Mouse (Mus musculus): ENCODE data around the gene Cd5.

The Cd5 gene

DNA sequence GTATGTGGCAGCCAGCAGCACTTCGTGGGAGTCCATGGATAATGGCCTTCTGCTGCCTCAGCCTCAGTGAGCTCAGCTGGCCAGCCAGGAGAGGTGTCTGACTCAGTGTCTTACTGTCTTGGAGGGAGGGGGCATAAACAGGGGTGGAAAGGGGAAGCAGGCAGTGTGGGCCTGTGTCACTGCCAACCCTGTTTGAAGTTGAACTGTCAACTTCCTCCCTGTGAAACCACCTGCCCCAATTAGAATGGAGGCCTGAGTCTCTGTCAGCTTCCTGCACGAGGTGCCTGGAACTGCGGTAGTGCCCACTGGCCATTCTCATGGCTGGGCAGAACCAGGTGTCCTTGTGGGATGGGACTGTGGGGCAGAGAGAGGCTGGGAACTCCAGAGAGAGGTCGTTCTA is at the start of gene Cd5:
Cd5 (minus strand) TSS at position 192 of the 400 bp plus-strand sequence.
- no peak for DNase-seq

DNA sequence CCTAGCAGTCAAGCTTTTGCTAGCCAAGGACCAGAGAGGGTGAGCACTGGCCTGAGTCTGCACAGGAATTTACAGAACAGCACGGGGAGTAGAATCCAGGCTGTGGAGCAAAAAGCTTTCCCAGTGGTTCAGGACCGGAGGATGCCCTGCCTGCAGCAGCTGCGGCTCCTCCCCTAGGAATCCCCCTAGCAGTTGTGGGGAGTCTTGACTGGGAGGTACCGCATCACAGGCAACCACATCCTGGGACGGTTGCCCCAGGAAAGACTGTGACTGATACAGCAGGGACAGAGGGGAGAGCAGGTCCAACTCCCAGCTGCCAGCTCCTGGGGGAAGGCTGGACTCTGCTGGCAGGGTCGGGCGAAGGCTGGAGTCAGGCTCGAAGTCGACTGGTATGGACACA is 49.4 kb upstream of the Cd5 start:
- no peak for DNase-seq

DNA sequence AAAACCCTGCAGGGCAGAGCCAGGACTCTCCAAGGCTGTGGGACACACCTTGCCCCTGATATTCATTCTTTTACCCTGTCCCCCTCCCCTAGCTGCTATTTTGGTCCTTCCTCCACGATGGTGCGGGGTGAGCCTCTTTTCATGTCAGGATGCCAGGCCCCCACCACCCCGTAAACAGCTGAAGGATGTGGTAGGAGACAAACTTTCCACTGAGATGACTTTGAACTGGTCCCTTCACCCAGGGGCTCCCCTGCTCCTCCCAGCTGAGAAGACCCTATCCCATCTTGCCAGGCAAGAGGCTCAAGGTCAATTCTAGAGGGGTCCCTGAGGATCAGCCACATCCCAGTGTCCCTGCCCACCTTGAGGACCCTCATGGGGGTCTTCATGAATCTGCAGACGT is 48.6 kb upstream of the Cd5 start:
- DNase-seq: no peak

DNA sequence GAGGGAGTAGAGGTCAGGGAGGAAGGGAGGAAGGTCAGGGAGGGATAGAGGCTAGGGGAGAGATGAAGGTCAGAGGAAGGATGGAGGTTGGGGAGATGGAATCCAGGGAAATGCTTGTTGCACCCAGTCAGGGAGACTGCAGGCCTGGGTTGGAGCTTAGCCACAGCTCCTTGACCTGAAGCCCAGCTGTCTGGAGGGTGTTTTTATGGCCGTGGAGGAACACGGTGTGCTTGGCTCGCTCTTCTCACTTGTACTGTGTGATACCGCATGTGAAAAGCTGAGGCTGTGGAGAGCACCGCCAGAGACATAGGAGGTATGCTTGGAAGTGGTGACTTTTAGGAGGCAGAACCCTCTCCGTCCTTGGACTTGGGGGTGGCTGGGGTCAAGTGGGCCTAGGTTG is 48.0 kb upstream of the Cd5 start:
- DNase-seq: no peak

DNA sequence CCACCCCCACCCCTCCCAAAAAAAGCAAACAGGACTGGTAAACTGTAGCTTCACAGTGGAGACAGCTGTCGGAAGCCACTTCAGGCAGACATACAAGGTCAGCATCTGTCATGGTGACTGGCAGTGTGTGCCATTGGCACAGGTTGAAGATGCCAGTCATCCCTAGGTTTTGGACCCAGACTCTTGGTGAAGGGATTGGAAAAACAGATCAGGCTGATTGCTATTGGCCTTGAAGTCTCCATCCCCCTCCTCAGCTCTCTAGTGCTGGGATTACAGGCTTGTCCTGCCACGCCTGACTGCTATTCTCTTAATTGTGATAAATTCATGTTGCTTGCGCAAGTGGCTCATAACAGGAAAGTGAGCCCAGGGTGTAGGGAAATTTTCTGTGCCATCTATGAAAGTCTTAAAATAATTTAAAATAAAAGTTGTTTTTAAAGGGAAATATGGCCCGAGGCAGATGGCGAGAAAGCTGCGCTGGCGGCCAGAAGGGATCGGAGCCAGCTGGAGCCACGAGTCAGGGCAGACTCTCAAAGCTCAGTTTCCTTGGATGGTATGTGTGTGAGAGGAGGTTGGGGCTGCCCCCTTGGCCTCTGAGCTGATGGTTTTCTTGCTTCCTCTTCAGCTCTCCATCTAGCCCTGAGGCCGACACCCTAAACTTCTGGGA is 46.1 kb upstream of the Cd5 start:
- DNase-seq: no peak

DNA sequence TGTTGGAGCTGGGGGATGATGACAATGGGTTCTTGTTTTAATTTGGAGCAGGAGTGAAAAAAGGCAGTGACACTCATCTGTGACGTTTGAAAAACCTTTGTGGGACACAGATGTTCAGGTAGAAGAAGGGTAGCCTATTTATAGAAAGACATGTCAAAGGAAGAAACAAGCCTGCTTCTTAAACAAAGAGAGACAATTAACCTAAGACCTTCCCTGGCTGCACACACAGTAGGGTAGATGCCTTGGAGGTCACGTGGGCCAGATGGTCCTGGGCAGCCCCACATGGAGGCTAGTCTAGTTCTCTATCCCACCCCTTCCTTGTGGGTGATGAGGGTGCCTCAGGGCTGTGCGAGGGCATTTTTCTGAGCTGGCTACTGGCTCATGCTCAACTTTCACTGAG is 45.3 kb upstream of the Cd5 start:
- no peak for DNase-seq

DNA sequence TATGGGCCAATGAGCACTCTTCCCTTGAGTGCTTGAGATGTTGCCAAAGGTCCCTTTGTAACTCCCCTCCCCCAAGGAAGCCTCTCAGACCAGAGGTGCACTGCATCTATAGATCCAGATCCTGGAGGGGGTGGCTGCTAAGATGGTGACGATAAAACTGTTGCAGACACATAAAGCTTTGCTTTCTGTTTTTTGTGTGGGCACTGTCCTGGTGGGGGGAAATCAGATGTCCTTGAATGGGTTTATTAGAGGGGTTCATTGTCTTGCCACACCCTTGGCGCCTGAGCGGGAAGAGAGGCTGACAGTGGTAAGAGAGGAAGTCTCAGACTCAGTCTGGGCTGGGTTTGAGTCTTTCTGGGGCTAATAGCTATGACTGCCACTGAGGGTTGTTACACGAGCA is 44.4 kb upstream of the Cd5 start:
- DNase-seq: no peak

DNA sequence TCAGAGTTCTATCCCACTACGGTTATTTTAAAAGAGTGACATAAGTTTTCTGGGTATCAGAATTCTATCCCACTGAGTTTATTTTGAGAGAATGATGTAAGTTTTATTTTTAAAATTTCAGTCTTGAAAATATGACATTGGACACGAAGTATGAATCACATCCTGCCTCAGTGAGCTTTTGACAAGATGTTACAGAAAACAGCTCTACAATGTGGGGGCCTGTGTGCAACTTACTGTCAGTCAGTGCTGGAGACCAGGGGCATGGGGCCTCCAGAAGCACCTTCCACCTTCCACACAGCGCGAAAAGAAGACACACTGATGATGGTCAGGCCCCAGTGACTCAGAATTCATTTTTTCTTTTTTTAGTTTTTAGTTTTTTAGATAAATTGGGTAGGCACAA is 42.8 kb upstream of the Cd5 start:
- DNase-seq: no peak

DNA sequence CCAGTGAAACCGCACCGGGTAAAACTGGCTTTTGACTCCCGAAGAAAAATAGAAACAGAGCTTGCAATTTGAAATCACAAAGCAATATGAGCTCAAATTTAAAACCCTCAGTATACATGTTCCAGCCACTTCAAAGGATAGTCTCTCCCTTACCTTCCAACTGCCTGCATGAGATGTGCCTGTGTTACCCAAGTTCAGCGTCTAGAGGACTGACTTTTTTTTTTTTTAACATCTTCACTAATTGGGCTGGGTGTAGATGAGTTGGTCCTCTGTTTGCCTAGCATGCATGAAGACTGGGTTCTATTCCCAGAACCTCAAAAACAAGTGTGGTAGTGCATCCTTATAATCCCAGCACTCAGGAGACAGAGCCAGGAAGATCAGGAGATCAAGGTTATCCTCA is 38.1 kb upstream of the Cd5 start:
- DNase-seq: no peak

DNA sequence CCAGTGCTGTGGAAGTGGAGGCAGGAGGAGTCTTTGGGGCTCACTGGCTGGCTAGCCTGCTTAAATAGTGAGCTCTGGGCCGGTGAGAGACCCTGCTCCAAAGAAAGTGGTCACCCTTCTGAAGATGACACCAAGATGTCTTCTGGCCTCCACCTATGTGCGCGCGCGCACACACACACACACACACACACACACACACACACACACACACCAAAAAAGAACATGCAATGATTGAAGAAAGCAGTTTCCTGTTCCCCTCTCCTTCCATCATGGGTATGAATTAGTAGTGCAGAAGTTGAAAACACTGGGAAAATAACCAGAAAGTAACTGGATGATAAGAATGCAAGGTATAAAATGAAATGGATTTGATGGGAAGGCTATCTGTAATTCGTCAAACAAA is 35.3 kb upstream of the Cd5 start:
- DNase-seq: no peak

DNA sequence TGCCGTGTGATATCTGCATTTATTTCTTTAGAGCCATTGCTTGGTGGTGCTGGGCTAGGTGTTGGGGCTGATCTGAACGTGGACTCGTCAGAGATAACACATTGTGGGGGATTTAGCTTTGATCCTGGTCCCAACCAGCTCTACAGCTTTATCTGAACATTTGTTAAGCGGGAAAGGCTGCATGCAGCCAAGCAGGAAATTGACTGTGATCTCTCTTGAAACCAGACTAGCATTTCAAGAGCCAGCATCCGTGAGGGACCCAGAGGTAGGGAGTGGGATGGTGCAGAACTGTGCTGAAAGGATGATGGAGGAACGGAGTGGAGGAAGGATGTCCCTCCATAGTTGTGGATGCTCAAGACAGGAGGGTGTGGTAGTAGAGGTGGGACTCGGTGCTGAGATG is 34.6 kb upstream of the Cd5 start:
- DNase-seq: no peak

DNA sequence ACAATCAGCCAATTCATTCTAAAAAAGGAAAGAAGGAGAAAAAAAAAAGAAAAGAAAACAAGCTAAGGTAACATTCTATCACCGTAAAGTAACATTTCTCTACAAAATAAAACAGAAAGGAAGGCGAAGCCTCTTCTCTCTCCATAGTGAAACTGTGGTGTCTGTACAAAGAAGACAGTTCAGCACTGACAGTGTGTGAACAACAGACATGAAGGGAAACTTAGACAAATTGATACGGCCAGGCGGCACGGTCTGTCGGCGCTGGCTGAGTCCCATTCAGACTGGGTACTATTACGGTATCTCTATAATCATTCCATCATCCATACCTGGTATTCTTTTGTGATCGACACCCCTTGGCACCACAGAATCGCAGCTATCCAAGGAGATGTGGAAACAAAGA is 34.1 kb upstream of the Cd5 start:
- no peak for DNase-seq

DNA sequence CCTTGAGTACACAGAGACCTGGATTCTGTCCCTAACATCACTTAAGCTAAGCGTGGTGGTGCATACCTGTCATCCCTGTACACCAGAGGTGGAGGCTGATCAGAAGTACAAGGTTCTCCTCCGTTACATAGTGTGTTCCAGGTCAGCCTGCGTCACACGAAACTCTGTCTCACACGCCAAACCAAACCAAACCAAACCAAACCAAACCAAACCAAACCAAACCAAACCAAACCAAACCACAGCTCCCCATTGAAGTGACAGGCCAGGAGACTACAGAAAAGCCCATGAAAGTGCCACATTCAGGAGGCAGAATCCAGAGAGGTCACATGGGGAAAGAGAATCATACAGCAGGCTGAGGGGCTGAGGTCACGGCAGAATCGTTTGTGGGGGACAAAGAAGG is 33.2 kb upstream of the Cd5 start:
- no peak for DNase-seq

DNA sequence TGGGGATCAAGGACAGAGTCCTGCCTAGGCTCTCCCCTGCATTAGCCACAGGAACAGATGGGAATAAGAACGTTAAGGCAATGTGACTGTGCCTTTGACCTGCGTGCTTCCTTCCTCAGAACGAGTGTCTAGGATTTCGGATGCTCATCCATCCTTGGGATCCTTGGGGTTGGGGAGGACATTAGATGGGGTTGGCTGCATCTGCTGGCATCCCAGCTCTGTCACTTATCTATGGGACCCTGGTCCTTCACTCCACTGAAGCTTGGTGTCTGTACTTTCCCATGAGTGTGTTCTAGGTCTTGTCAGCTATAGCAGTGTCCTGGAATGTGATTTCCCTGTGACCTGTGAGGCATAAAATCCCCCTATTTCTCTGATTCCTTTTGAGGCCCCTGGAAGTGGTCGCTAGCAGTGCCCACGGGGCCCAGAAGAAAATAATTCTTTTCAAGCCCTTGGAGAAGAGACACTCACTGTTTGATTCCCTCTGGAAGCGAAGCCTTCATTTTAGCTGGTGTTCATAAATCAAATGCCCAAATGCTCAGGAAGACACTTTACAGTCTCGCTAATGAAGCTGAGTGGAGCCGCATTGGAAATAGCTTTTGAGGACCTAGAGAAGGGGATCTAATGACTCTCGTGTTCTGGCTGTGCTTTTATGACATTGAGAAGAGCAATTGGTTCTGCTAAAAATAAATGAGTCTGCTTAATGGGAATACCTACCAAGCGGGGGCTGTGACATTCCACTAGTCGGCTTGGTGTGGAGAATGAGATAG is 30.8 kb upstream of the Cd5 start:
- no peak for DNase-seq

DNA sequence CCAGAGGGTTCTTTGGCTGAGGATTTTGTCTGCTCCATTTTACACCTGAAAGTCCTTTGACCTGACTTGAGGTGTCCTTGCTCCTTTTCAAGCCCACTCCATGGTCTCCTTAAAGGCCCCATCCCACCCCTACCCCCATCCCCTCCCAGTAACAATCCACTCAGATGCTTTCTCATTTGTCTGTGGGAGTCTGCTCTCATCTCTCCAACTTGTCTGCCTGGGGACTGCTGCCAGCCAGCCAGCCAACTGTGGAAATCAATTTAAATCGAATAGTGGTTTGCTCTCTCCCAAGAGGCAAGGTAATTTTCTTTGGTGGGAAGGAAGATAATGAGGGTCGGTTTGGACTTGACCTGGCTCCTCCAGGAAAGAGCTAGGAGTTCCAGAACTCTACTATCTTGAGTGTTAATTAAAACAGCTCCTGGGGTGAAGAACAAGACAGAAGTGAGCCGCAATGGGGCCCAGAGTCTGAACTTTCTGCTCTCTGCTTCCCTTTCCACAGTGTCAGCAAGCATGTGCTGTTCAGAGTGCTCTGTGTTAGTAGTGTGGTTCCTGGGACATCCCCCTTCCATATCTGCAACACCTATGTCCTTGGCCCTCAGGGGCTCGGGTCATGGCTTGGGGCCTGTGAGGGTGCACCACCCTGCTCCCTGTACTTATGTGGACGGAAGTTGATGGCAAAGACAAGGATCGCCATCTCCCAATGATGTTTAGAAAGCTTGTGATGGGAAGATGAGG is 30.1 kb upstream of the Cd5 start:
- DNase-seq: no peak

DNA sequence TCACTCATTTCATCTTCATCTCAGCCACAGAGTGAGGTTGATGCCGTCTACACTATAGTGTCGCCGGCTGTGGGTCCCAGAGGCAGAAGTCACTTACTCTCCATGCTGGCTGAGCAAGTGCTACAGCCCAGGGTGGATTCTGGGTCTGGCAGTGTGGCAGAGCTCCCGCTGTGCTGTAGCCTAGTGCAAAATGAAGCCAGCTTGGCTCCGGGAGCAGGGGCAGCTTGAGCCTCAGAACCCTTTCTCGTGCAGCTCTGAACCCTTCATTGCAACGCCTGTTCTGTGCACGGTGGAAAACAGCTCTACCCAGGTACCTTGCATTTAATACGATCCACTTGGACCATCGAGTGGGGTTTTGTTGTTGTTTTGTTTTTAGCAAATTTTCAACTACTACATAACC is 28.8 kb upstream of the Cd5 start:
- no peak for DNase-seq

DNA sequence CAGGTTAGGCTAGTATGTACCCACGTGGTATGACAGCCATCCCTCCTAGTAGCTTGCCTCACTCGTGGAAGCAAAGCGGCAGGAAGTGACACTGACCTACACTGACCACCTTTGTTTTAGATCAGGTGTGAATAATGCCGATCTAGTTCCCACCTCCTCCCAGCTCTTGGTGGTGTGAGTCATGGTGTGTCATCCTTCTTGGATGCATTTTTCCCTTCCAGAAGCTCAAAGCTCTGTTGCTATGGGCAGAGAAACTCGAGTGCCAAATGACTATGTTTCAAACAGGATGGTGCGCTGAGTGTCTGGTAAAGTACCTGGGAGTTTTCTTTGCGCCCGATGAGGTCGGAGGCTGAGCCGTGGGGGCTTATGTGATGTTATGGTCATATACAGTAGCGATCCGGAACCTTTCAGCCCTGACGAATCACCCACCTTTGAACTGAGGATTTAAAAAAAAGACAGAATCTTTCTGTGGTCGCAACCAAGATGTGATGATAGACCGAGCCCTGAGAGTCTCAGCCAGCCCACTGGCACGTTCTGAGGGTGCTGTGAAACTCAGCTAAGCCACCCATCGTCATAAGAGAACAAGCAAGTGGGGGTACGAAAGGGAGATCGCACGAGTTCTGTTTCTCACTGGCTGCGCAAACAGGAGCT is 24.7 kb upstream of the Cd5 start:
- DNase-seq: no peak

DNA sequence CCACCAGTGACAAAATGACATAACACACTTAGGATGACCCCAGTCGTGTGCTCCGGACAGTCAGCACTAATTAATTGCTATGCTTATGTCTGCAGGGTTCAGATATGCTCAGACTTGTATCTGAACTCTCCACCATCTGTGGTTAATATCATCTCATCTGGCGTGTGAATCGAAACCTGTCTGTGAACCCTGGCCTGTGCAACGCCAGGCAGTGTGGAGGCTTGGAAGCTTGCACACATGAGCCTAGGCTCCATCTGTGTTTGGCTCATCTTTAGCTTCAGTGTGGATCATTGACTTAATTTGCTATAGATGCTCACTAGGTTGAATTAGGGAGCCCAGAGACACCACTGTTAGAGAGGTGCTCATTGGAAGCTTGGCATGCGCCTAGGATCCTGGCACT is 23.7 kb upstream of the Cd5 start:
- no peak for DNase-seq

DNA sequence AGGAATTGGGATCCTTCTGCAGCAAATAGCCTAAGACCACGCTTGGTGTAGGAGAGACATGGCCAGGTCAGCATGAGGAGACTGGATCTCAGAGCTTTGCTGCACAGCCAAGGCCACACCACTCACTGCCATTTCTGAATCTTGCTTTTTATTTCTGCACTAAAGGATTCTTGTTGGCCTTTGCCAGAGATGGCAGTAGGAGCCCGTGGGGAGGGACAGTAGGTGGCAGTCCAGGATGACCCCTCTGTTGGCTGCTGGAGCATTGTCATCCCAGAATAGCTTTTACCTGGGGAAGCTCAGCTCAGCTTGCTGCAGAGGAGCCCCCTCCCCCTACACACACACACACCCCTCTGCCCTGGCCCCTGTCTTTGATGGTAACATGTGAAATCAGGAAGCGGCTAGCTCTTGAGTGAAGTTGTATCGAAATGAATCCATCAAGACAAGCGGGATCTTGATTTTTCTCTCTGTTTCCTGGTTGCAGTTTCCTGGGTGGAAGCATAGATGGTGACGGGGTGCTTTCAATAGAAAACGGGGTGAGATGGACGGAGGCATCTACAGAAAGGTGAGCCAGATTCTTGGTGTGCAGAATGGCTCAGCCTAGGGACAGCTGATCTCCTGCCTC is 23.1 kb upstream of the Cd5 start:
- DNase-seq: no peak

DNA sequence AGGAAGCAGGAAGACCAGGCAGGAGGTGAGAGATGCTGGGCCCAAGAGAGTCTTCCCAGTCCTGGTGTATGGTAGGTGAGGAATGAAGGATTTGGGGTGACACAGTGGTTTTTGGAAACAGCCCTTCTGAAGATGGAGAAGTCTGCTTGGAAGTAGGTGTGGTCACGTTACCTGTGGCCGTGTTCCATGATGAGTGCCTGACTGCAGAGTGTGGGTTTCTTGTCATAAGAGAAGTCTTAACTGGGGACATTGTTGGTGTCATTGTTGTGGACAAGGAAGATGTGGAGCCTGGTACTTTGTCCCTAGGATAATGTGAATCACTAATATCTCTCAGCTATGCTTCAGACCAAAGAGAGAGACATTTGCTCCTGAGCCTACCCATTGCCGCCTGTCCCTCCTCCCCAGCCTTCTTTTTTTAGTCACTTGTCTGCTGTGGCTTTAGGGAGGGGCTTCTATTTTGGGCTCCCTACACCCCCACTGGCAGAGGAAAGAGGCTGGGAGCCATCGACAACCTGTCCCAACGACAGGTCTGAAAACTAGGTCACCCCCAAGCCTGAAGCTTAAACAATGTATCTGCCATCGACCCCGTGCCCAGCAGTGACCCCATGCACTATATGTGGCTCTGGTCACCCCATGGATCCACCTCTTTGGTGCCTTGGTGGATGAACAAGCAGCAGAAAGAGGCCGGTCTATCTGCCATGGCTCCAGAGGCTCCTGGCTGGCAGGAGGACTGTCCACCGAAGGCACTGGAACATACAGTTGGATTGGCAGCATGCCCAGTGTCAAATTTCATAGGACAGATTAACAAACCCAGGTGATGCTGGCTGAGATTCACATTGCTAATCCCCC is 21.4 kb upstream of the Cd5 start:
- DNase-seq: no peak

DNA sequence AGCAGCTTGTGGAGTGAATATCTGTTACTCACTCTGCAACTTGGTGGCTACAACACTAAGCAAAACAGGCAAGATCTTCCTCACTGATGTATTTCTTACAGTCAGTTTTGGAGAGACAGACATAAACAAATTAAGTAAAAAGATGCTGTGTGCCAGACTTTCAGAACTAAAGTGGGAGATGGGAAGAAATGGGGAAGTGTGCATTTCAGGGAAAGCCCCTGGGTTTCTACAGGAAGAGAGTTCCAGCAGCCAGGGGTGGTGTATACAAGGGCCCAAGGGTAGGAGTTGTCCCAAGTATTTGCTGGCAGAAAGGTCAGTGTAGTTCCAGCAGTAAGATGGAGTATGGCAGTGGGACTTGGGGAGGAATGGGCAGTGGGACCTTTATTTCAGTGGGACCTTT is 20.7 kb upstream of the Cd5 start:
- no peak for DNase-seq

DNA sequence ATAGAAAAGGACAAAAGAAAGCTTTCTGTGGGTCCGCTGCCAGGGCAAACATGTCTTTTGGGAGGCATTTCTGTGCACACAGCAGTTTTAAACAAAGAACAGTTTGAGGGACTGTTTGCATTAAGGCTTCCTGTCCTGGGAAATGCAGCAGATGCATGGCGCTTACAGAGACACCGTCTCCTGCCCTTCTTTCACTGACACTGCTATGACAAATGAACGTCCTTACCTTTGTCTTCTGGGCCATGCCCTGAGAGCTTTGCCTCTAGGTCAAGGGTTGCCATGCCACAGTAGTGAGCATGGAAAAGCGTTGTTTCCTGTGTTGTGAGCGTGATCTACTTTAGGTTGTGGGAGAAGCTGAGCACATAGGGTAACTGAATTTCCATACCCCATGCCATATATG is 19.9 kb upstream of the Cd5 start:
- no peak for DNase-seq

All from kidney, adult 9 months (tissue).